Mouse (Mus musculus) limb, embryonic 14.5 days (tissue): ENCODE data around the gene Rab3il1. TPM values are rescaled to one million over a fixed set of nuclear protein-coding genes. Genes with fewer than 3 reads are reported as not detected.

Source experiments
- ATAC-seq: fragments of 200-750 bp; cut with Nextera tagmentation; 2 replicates; pipeline ENCODE4 v1.8.0; 2017; ENCODE audit warnings: low read depth, moderate number of reproducible peaks, moderate TSS enrichment; ENCODE audit not compliant: low FRiP score
- DNase-seq: peaks from one replicate; pipeline ENCODE4 v3.0.0-alpha.2; 2015; ENCODE audit warnings: low spot score
- H3K27ac ChIP-seq: fragments of 300-500 bp; sonication (generic); replicated peaks from 2 replicates; pipeline ENCODE4 v1.5.1; 2014; ENCODE audit warnings: low read depth, mild to moderate bottlenecking, low read length, moderate library complexity, mixed read lengths
- H3K27me3 ChIP-seq: fragments of 300-500 bp; sonication (generic); 2 replicates; pipeline ENCODE4 v1.6.1; 2014; ENCODE audit warnings: low read length, mixed read lengths; ENCODE audit not compliant: control insufficient read depth, insufficient read depth
- H3K36me3 ChIP-seq: fragments of 300-500 bp; sonication (generic); 2 replicates; pipeline ENCODE4 v1.6.1; 2014; ENCODE audit warnings: mild to moderate bottlenecking, low read length, moderate library complexity, mixed read lengths; ENCODE audit not compliant: control insufficient read depth, insufficient read depth
- H3K4me1 ChIP-seq: fragments of 300-500 bp; sonication (generic); 2 replicates; pipeline ENCODE4 v1.6.1; 2014; ENCODE audit warnings: antibody characterized with exemption, low read length, mixed read lengths; ENCODE audit not compliant: control insufficient read depth, insufficient read depth
- H3K4me2 ChIP-seq: fragments of 300-500 bp; sonication (generic); replicated peaks from 2 replicates; pipeline ENCODE4 v1.6.1; 2014; ENCODE audit warnings: low read depth, mild to moderate bottlenecking, low read length, moderate library complexity; ENCODE audit not compliant: severe bottlenecking
- H3K4me3 ChIP-seq: fragments of 300-500 bp; sonication (generic); replicated peaks from 2 replicates; pipeline ENCODE4 v1.5.1; 2014; ENCODE audit warnings: low read length
- H3K9ac ChIP-seq: fragments of 300-500 bp; sonication (generic); 2 replicates; pipeline ENCODE4 v1.6.1; 2014; ENCODE audit warnings: mild to moderate bottlenecking, low read depth, low read length, moderate library complexity; ENCODE audit not compliant: severe bottlenecking
- H3K9me3 ChIP-seq: fragments of 300-500 bp; sonication (generic); 2 replicates; pipeline ENCODE4 v1.6.1; 2016; ENCODE audit warnings: low read length; ENCODE audit not compliant: control insufficient read depth
- POLR2A ChIP-seq: fragments of 200-500 bp; IDR thresholded peaks from 2 replicates; pipeline ENCODE4 v1.8.0; 2012; ENCODE audit warnings: inconsistent platforms, mild to moderate bottlenecking, moderate library complexity, borderline replicate concordance; ENCODE audit not compliant: insufficient read depth, insufficient read length; ENCODE audit errors: extremely low read depth
- WGBS: fragments of 180-500 bp; shearing (Covaris S2); extraction: QIAGEN DNeasy Blood & Tissue Kit; methylation state at CpG from one replicate; pipeline ENCODE4 v1.1.7; 2014; 5-methylcytosine and 5-hydroxymethylcytosine counted together
- polyA plus RNA-seq, 2 experiments: library from polyadenylated mRNA; depleted of rRNA in 1 of 2; stranded (reverse) in 1 of 2; unstranded in 1 of 2; fragments of >200 nt; fragmentation: Nextera tagmentation in 1 of 2; extraction: Ambion mirVana in 1 of 2; gene quantifications; 2 replicates each; pipeline versions ENCODE4 v1.2.1 to v1.2.3; 2012 to 2014

The Rab3il1 gene
- polyA plus RNA-seq, 2 experiments: 36.1 to 43.9 TPM

DNA sequence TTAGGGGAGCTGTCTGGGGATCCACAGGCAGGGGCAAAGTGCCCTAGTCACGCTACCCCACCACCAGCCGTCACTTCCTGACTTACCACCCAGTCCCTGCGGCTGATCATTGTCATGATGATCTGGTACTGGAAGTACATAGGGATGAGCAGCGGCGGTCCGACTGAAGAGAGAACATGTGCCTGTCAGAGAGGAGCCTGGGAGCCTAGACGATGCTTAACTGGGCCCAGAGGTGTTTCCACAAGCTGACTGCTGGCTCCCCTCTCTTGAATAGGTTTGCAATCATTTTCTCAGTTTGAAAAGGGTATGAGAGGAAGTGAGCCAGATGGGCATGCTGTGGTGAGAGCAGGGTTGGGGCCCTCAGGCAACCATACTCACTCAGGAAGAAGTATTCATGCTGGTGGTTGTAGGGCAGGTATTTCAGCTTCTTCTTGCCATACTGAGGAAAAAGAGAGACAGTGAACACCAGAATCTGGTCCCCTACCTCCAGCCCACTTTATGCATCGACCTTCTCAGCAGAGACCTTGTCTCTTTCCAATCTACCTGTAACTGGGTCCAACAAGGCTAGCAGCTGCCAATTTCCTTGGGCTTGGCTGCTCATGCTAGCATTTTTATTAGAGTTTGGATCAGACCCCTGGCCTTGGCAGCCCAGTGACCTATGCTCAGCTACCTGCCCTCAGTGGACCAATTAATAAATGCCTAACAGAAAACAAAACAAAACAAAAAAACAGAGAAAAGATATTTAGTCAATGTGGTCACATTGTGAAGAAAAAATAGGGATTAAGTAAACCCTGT lies 68.9 kb downstream of the Rab3il1 start:
- no peak overlapping the region for H3K9ac ChIP-seq
- ATAC-seq (no peak), DNase-seq (no peak)
- H3K27me3 ChIP-seq: no peaks in the 10 kb centered on the region
- H3K36me3 ChIP-seq: peaks cover 92% of the 10 kb centered on the region
- H3K9me3 ChIP-seq: no peaks in the 10 kb centered on the region
- TF ChIP-seq POLR2A: no peak
- no peak overlapping the region for H3K27ac ChIP-seq
- no peak overlapping the region for H3K4me2 ChIP-seq
- H3K4me1 ChIP-seq: no peaks in the 10 kb centered on the region
- WGBS: 91% methylated on average over 8 of the region's 8 CpGs
- no peak overlapping the region for H3K4me3 ChIP-seq

DNA sequence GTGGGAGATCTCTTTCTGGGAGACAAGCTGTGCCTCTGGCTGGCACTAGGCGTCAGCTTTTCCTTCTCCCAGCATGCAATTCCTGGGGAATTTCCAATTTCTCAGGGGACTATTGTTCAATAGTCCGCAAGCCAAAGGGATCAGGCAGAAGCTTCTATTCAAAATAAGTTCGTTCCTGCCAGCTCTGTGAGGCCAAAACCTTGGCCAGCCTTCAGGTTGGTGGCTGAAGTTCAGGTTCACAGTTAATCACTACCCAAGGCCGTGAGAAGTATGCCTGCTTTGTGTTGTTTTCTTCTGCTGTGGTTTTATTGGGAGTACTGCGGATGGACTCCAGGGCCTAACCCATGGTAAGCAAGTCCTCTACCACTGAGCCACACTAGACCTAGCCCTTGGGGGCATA lies 69.7 kb downstream of the Rab3il1 start:
- Histone ChIP-seq H3K4me2 (no peak overlapping the region), H3K27ac (no peak overlapping the region), H3K4me3 (no peak overlapping the region), H3K36me3 (peaks cover 92% of the 10 kb centered on the region), H3K9me3 (no peaks in the 10 kb centered on the region), H3K27me3 (no peaks in the 10 kb centered on the region), H3K9ac (no peak overlapping the region), H3K4me1 (no peaks in the 10 kb centered on the region)
- ATAC-seq (no peak), DNase-seq (no peak)
- WGBS: 83% methylated on average over 5 of the region's 5 CpGs
- no peak for TF ChIP-seq POLR2A

DNA sequence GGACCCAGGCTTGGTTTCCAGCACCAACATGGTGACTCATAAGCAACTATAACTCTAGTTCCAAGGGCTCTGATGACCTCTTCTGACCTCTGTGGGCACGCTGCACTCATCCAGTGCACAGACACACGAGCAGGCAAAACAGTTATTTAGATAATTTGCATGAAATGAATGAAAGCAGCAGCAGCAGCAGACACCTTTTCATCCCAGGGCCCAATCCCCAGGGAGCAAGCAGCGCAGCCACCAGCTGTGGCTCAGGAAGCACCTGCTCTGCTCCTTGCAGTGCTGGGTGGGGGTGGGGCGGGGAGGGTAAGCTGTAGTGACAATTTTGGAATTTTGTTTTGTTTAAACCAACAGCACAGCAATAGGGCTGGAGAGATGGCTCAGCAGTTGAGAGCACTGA lies 70.4 kb downstream of the Rab3il1 start:
- ATAC-seq (no peak), DNase-seq (no peak)
- peaks cover 92% of the 10 kb centered on the region for H3K36me3 ChIP-seq
- no peaks in the 10 kb centered on the region for H3K27me3 ChIP-seq
- no peak overlapping the region for H3K4me2 ChIP-seq
- TF ChIP-seq POLR2A: no peak
- H3K4me1 ChIP-seq: no peaks in the 10 kb centered on the region
- no peak overlapping the region for H3K27ac ChIP-seq
- WGBS: 81% methylated on average over 4 of the region's 4 CpGs
- no peak overlapping the region for H3K4me3 ChIP-seq
- H3K9ac ChIP-seq: no peak overlapping the region
- H3K9me3 ChIP-seq: no peaks in the 10 kb centered on the region

DNA sequence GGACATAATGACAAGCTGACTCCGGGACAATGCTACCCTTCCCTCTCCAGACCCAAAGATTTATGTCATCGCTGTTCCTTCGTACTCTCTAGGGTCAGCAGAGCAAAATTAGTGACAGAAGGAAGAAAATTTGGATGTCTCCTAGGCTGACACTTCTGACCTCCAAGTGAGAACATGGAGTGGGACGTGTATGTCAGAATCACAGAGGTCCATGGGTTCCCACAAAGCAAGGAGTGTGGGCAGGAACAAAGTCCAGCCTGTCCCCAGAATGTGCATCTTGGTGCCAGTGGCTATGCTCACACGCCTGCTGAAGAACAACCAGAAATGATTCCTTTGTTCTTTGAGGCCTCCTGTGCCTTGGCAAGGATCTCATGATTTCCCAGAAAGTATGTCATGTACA lies 71.7 kb downstream of the Rab3il1 start:
- peaks cover 90% of the 10 kb centered on the region for H3K36me3 ChIP-seq
- ATAC-seq: no peak

DNA sequence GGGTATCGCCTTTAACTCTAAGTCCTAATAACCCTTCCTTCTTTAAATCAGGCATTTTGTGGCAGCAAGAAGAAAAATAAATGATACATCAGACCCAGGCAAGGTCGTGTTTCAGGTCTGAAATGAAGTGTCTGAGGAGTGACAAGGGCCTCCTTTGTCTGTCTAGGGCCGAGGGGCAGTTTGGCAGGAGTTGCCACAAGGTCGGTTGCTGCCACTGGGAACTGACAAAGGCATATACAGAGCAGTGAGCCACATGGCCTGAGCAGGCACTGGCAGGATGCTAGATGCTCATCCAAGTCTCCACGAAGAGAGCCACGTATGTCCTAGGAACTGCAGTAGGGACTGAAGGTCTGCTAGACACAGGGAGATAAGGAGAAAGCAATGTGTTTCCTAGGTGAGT lies 76.9 kb downstream of the Rab3il1 start:
- WGBS: 82% methylated on average over 6 of the region's 6 CpGs
- Histone ChIP-seq H3K4me3 (no peak overlapping the region), H3K27ac (no peak overlapping the region), H3K36me3 (peaks cover 93% of the 10 kb centered on the region), H3K27me3 (no peaks in the 10 kb centered on the region), H3K4me1 (peaks cover 3% of the 10 kb centered on the region; the same call in 1 of the 2 replicates), H3K9me3 (no peaks in the 10 kb centered on the region), H3K4me2 (no peak overlapping the region), H3K9ac (no peak overlapping the region)
- ATAC-seq: no peak
- no peak for TF ChIP-seq POLR2A
- DNase-seq: no peak

More for the DNA sequence above, 71.7 kb downstream of the Rab3il1 start:
- no peak overlapping the region for H3K4me2 ChIP-seq
- H3K27me3 ChIP-seq: no peaks in the 10 kb centered on the region
- H3K27ac ChIP-seq: no peak overlapping the region
- no peak overlapping the region for H3K4me3 ChIP-seq
- no peaks in the 10 kb centered on the region for H3K4me1 ChIP-seq
- WGBS: 90% methylated on average over 5 of the region's 5 CpGs
- no peak for TF ChIP-seq POLR2A
- H3K9ac ChIP-seq: no peak overlapping the region
- no peaks in the 10 kb centered on the region for H3K9me3 ChIP-seq
- no peak for DNase-seq

DNA sequence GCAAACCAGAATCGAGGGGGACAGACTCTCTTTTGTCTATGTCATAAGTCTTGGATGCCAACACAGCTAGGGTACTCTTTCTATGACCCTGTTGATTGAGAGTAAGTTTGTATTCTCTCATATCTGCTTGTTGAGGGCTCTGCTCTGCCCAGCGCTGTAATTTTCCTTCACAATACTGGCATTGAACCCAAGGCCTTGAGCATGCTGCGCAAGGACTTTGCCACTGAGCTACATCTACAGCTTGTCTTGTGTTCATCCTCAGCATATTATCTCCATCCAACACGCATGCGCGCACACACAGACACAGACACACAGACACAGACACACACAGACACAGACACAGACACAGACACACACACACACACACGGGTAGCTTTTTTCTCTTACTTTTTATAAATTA lies 78.9 kb downstream of the Rab3il1 start:
- TF ChIP-seq POLR2A: no peak
- no peak for DNase-seq
- Histone ChIP-seq H3K27ac (no peak overlapping the region), H3K9ac (no peak overlapping the region), H3K4me2 (no peak overlapping the region), H3K9me3 (no peaks in the 10 kb centered on the region), H3K4me1 (peaks cover 3% of the 10 kb centered on the region; the same call in 1 of the 2 replicates), H3K36me3 (peaks cover 89% of the 10 kb centered on the region), H3K27me3 (no peaks in the 10 kb centered on the region), H3K4me3 (no peak overlapping the region)
- 90% methylated on average over 7 of the region's 7 CpGs for WGBS
- ATAC-seq: no peak
